Mouse (Mus musculus): ENCODE data around the gene Itga9. TPM values are rescaled to one million over a fixed set of nuclear protein-coding genes. Genes with fewer than 3 reads are reported as not detected.
"Not testable (repeated sequence)": the region's sequence is repeated elsewhere in the genome, so short reads cannot be mapped to it uniquely, and the experiment has no call there.

Itga9 gene
- total and polyA plus RNA-seq, 2 experiments from 2014 or later = 0.99 to 3.3 TPM

DNA sequence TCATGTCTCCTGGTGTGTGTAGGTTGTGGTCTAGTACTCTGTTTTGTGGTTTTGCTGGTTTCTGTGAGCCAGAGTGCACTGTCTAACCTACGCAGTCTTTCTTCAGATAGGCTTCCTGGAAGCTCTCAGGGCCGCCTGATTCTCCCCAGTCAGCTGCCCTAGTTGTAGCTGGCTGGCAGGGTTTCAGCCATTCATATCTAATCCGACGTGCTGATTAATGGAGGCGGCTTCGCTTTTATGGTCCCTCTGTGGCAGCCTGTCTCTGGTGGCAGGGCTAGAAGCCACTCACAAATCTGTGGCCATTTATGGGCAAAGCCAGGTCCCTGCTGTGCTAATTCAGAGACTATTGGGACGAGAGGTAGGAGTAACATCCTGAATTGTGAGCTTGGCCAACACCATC lies 16.3 kb upstream of the Itga9 start:
- TF ChIP-seq CTCF (IDR thresholded peaks at IDR 0.05; ENCODE audit: low read depth) = no peak
- Histone ChIP-seq H3K4me2 (ENCODE audit: low read depth) (no peak overlapping the region), H3K36me3 (ENCODE audit: insufficient read depth) (no peaks in the 10 kb centered on the region), H3K9ac (no peak overlapping the region), H3K4me1 (ENCODE audit: insufficient read depth) (no peaks in the 10 kb centered on the region), H3K27me3 (ENCODE audit: insufficient read depth, low read length) (no peaks in the 10 kb centered on the region), H3K4me3 (ENCODE audit: low read depth, low read length) (no peak overlapping the region), H3K27ac (ENCODE audit: low read depth, low read length) (no peak overlapping the region), H3K9me3 (ENCODE audit: low read length) (no peaks in the 10 kb centered on the region)
- ATAC-seq = peak; percentile 39; the same call in 1 of the 2 replicates
- DNase-seq = peak; percentile 33
- WGBS = 33% methylated on average over 7 of the region's 7 CpGs

DNA sequence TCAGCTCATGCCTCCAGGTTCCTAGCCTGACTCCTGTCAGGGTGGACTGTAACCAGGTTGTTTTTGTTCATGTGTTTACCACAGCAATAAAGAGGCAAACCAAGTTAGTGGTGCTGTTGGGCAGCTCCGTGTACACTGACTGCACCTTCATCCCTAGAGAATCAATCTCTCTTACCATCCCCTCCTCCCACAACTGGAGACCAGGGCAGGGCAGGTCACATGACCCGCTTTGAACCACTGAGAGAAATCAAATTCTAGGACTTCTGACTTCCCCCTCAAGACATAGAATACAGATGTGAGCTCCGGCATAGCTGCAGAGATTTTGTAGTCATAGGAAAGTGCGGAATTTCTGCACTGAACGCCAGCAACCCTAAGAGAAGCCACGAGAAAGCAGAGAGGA lies 14.9 kb upstream of the Itga9 start:
- Histone ChIP-seq H3K4me3 (ENCODE audit: low read depth, low read length) (no peak overlapping the region), H3K27me3 (ENCODE audit: insufficient read depth, low read length) (no peaks in the 10 kb centered on the region), H3K9ac (no peak overlapping the region), H3K4me2 (ENCODE audit: low read depth) (no peak overlapping the region), H3K27ac (ENCODE audit: low read depth, low read length) (no peak overlapping the region), H3K36me3 (ENCODE audit: insufficient read depth) (no peaks in the 10 kb centered on the region), H3K4me1 (ENCODE audit: insufficient read depth) (no peaks in the 10 kb centered on the region), H3K9me3 (ENCODE audit: low read length) (no peaks in the 10 kb centered on the region)
- no peak for TF ChIP-seq CTCF (IDR thresholded peaks at IDR 0.05; ENCODE audit: low read depth)
- ATAC-seq = no peak
- DNase-seq = no peak
- 85% methylated on average over 6 of the region's 6 CpGs for WGBS

DNA sequence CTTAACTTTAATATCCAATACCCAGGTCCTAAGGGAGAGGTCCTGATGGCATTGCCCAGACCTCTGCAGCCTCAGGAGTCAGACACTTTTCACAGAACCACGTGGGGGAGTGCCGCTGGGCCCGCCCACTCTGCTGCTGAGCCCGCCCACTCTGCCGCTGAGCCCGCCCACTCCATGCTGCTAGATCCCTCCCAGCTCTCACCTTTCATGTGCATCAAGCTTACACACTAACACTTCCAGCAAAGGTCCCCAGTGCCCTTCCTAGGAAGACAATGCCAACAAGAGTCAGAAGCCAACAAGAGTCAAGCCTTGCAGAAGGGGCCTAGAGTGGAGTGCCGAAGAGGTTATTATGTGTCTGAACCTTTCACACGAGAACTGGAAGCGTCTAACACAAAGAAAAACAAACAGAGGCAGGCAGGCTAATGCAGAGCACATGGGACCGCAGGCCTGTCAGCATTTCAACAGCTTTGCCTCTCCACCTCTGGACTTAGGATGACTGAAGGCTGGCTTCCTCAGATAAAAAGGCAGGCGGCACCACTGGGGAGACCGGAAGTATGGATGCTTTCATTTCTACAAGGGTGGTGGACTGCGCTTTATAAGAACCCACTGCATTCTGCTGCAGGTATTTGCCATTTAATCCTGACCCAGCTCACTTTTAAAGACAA lies 13.8 kb upstream of the Itga9 start:
- Histone ChIP-seq H3K4me1 (ENCODE audit: insufficient read depth) (no peaks in the 10 kb centered on the region), H3K36me3 (ENCODE audit: insufficient read depth) (no peaks in the 10 kb centered on the region), H3K9me3 (ENCODE audit: low read length) (no peaks in the 10 kb centered on the region), H3K4me2 (ENCODE audit: low read depth) (no peak overlapping the region), H3K9ac (no peak overlapping the region), H3K27me3 (ENCODE audit: insufficient read depth, low read length) (no peaks in the 10 kb centered on the region), H3K4me3 (ENCODE audit: low read depth, low read length) (no peak overlapping the region), H3K27ac (ENCODE audit: low read depth, low read length) (no peak overlapping the region)
- TF ChIP-seq CTCF (IDR thresholded peaks at IDR 0.05; ENCODE audit: low read depth) = no peak
- WGBS = 49% methylated on average over 13 of the region's 13 CpGs
- DNase-seq (no peak), ATAC-seq (no peak)

DNA sequence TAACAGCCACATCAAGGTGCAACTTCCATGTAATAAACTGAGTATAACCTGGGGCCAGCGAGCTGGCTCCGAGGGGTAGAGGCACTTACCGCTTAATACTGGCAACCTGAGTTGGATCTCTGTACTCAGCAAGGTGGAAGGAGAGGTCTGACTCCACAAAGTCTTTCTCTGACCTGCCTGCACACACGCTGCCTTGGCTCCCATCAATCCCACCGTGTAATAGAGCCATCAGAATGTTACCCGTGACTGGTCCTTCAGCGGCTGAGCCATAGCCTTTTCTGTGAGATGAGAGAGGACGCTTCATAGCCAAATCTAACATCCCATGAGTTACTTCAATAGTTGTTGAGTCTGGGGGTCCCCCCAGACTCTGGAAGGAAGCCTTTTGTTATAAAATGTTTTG lies 13.0 kb upstream of the Itga9 start:
- WGBS = 94% methylated on average over 8 of the region's 8 CpGs
- H3K9ac ChIP-seq = no peak overlapping the region
- no peak overlapping the region for H3K4me3 ChIP-seq (ENCODE audit: low read depth, low read length)
- no peak overlapping the region for H3K27ac ChIP-seq (ENCODE audit: low read depth, low read length)
- no peaks in the 10 kb centered on the region for H3K36me3 ChIP-seq (ENCODE audit: insufficient read depth)
- H3K4me1 ChIP-seq (ENCODE audit: insufficient read depth) = no peaks in the 10 kb centered on the region
- ATAC-seq (no peak), DNase-seq (no peak)
- no peak overlapping the region for H3K4me2 ChIP-seq (ENCODE audit: low read depth)
- no peaks in the 10 kb centered on the region for H3K27me3 ChIP-seq (ENCODE audit: insufficient read depth, low read length)
- no peaks in the 10 kb centered on the region for H3K9me3 ChIP-seq (ENCODE audit: low read length)
- TF ChIP-seq CTCF (IDR thresholded peaks at IDR 0.05; ENCODE audit: low read depth) = no peak

DNA sequence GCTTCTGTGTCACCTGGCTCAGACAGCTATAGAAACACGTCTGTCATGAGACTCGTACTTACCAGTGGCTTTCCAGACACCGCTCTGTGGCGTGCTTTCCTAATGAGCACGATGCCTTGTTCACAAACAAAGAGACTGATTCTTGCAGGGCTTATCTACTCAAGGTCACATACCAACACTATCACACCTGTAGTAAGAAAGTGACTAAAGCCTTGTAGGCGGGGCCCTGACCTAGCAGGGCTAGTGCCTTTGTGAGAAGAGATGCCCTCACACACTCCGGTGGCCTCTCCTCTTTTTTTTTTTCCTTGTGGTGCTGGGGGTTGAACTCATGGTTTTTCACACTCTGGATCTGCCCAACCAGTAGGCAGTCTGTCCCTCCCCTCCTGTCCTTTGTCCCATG lies 9.7 kb upstream of the Itga9 start:
- 88% methylated on average over 7 of the region's 7 CpGs for WGBS
- no peak overlapping the region for H3K4me2 ChIP-seq (ENCODE audit: low read depth)
- ATAC-seq = no peak
- H3K9me3 ChIP-seq (ENCODE audit: low read length) = no peaks in the 10 kb centered on the region
- no peak overlapping the region for H3K27ac ChIP-seq (ENCODE audit: low read depth, low read length)
- no peaks in the 10 kb centered on the region for H3K4me1 ChIP-seq (ENCODE audit: insufficient read depth)
- H3K27me3 ChIP-seq (ENCODE audit: insufficient read depth, low read length) = no peaks in the 10 kb centered on the region
- no peak for DNase-seq
- H3K9ac ChIP-seq = no peak overlapping the region
- no peaks in the 10 kb centered on the region for H3K36me3 ChIP-seq (ENCODE audit: insufficient read depth)
- no peak overlapping the region for H3K4me3 ChIP-seq (ENCODE audit: low read depth, low read length)
- TF ChIP-seq CTCF (IDR thresholded peaks at IDR 0.05; ENCODE audit: low read depth) = no peak

DNA sequence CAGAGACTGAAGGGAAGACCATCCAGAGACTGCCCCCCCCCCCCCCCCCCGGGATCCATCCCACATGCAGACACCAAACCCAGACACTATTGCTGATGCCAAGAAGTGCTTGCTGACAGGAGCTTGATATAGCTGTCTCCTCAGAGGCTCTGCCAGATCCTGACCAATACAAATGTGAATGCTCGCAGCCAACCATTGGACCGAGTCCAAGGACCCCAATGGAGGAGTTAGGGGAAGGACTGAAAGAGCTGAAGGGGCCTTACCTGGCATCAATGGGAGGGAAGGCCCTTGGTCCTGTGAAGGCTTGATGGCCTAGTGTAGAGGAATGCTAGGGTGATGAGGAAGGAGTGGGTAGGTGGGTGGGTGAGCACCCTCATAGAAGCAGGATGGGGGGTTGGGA lies 6.1 kb upstream of the Itga9 start:
- 62% methylated on average over 3 of the region's 3 CpGs for WGBS
- not testable (repeated sequence) for H3K36me3 ChIP-seq (ENCODE audit: insufficient read depth); DNase-seq; H3K4me1 ChIP-seq (ENCODE audit: insufficient read depth); H3K27ac ChIP-seq (ENCODE audit: low read depth, low read length); H3K9ac ChIP-seq; ATAC-seq; H3K4me3 ChIP-seq (ENCODE audit: low read depth, low read length); H3K9me3 ChIP-seq (ENCODE audit: low read length); H3K4me2 ChIP-seq (ENCODE audit: low read depth); H3K27me3 ChIP-seq (ENCODE audit: insufficient read depth, low read length)

DNA sequence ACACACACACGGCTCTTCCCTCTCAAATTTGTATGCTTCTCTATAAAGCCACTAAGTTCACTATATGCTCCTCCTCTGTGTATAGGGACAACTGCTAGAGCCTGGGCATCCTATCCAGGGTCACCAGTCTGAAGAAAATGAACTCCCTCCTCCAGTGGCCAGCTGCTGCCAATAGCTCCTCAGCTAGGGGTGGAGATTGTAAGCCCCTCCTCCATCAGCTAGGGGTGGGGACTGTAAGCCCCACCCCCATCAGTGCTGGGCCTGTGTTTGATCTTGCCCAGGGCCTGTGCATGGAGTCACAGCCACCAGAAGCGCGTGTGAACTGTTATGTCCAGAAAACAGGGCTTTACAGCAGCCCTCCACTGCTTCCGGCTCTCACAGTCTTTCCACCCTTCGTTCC lies 3.9 kb upstream of the Itga9 start:
- ATAC-seq (no peak), DNase-seq (no peak)
- Histone ChIP-seq H3K36me3 (ENCODE audit: insufficient read depth) (no peaks in the 10 kb centered on the region), H3K27me3 (ENCODE audit: insufficient read depth, low read length) (peaks cover 3% of the 10 kb centered on the region), H3K27ac (ENCODE audit: low read depth, low read length) (no peak overlapping the region), H3K9me3 (ENCODE audit: low read length) (no peaks in the 10 kb centered on the region), H3K9ac (no peak overlapping the region), H3K4me2 (ENCODE audit: low read depth) (no peak overlapping the region), H3K4me3 (ENCODE audit: low read depth, low read length) (no peak overlapping the region), H3K4me1 (ENCODE audit: insufficient read depth) (no peaks in the 10 kb centered on the region)
- 72% methylated on average over 5 of the region's 5 CpGs for WGBS
- no peak for TF ChIP-seq CTCF (IDR thresholded peaks at IDR 0.05; ENCODE audit: low read depth)

Measured in forebrain, postnatal 0 days (tissue).